Mouse (Mus musculus): ENCODE measurements at regions not wholly inside any gene's neighbourhood (a gene's known extent, or its start where the extent isn't known, plus 50 kb on each side); places are given as distances from the start of the nearest gene placed in this dataset.

DNA sequence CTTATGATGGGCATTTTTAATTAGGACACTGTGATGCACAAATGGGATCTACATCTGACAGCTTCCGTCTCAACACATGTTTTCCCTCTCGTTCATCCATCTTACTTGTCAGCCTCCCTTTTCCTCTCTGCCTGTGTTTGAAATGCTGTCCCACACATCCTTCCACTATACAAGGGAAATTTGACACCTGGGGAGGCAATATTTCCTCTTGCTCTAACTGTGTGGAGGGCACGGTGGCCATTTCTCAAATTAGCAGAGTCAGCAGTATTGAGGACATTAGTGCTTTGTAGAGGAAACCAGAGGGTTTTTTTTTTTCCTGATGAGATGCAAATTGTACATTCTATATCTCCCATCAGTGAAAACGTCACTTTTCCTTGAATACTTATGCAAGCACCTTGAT lies 712.2 kb downstream of the Slc4a3 start:
- no peak for TF ChIP-seq CTCF (IDR thresholded peaks at IDR 0.05; ENCODE audit: low read depth)
- no peak for TF ChIP-seq EP300 (IDR thresholded peaks at IDR 0.05; ENCODE audit: low read depth)

Data from heart, postnatal 0 days (tissue).